Comparison of ENCODE assay signal across 11 mouse cellular contexts in the genomic region with DNA sequence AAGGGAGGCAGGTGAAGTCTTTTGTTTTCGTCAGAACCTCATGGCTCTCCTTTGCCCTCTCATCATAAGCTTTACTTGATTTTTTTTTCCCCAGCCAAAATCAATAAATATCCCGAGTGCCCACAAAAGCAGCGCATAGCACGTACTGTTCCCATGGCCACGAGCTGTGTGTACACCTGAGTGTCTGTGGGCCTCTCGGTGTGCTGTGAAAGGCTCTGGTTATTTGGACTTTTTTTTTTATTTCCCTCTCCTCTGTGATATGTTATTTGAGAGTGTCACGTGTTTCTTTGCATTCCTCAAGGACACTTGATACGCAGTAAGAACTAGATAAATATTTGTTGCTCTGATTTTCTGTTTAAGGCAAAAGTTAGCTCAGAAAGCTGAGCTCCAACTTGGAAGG. TPM values are rescaled to one million over a fixed set of nuclear protein-coding genes. Genes with fewer than 3 reads are reported as not detected.
DNase-seq lines count a peak whose midpoint lies in the region; ATAC-seq and TF ChIP-seq lines count a peak whose summit lies in the region.
"Had no signal": no experiment of that assay in that cellular context is flagged by ENCODE, and none has a peak within 500 bp of the region (broad histone marks: within the 10 kb centered on the region; RNA-seq: fewer than 3 reads in every experiment).

No protein-coding gene starts in this region.

- H3K4me3 ChIP-seq in kidney, adult 2 months (ENCODE audit: insufficient read depth, low read depth, low read length): no peak overlapping the region
- H3K4me3 ChIP-seq in embryonic facial prominence, embryonic 12.5 days: no peak overlapping the region
- H3K4me3 ChIP-seq in intestine, embryonic 16.5 days (ENCODE audit: low read length): no peak overlapping the region
- no peak overlapping the region for H3K4me3 ChIP-seq in midbrain, embryonic 15.5 days
- H3K4me3 ChIP-seq: heart, adult 2 months; megakaryocyte, embryonic 14.5 days had no signal

- 45% methylated on average over 8 of the region's 8 CpGs for WGBS in kidney, adult 2 months
- WGBS in embryonic facial prominence, embryonic 12.5 days: 45% methylated on average over 8 of the region's 8 CpGs
- WGBS in intestine, embryonic 16.5 days: 60% methylated on average over 8 of the region's 8 CpGs
- 71% methylated on average over 8 of the region's 8 CpGs for WGBS in midbrain, embryonic 15.5 days

- H3K4me1 ChIP-seq in kidney, adult 2 months (ENCODE audit: control insufficient read depth, insufficient read depth, low read length): peaks cover 26% of the 10 kb centered on the region
- H3K4me1 ChIP-seq in embryonic facial prominence, embryonic 12.5 days: peaks cover 31% of the 10 kb centered on the region
- H3K4me1 ChIP-seq in intestine, embryonic 16.5 days (ENCODE audit: control insufficient read depth, insufficient read depth, low read length): peaks cover 17% of the 10 kb centered on the region
- H3K4me1 ChIP-seq in midbrain, embryonic 15.5 days: no peaks in the 10 kb centered on the region; the same call in 1 of the 2 replicates

- no peak for DNase-seq in kidney, adult 2 months
- no peak for DNase-seq in kidney, postnatal 36 days
- DNase-seq in lung, postnatal 10 days: peak; percentile 44
- no peak for DNase-seq in left cerebral cortex, postnatal 25 days (ENCODE audit: low spot score in 2 of 2)
- no peak for DNase-seq in thymus, postnatal 14 days
- DNase-seq: adrenal gland, postnatal 36 days; heart, adult 2 months had no signal

- H3K27me3 ChIP-seq in kidney, adult 2 months (replicated peaks; ENCODE audit: control insufficient read depth, insufficient read depth, low read length): no peaks in the 10 kb centered on the region
- H3K27me3 ChIP-seq in embryonic facial prominence, embryonic 12.5 days: no peaks in the 10 kb centered on the region
- H3K27me3 ChIP-seq in intestine, embryonic 16.5 days (replicated peaks; ENCODE audit: control insufficient read depth, insufficient read depth, low read length): no peaks in the 10 kb centered on the region
- no peaks in the 10 kb centered on the region for H3K27me3 ChIP-seq in midbrain, embryonic 15.5 days (replicated peaks)
- H3K27me3 ChIP-seq: megakaryocyte, embryonic 14.5 days had no signal

- no peak for TF ChIP-seq POLR2A in kidney, adult 2 months (IDR thresholded peaks at IDR 0.05; ENCODE audit: low read depth, low read length)

- peak overlapping the region; percentile 87 for H3K27ac ChIP-seq in kidney, adult 2 months (ENCODE audit: insufficient read depth, low read depth, low read length)
- 0 out of 2 replicates have a peak overlapping the region, but pooled peaks have one; percentile 1 for H3K27ac ChIP-seq in embryonic facial prominence, embryonic 12.5 days
- no peak overlapping the region for H3K27ac ChIP-seq in intestine, embryonic 16.5 days (ENCODE audit: low read length)
- H3K27ac ChIP-seq in midbrain, embryonic 15.5 days: no peak overlapping the region
- H3K27ac ChIP-seq: heart, adult 2 months had no signal

- H3K9me3 ChIP-seq in embryonic facial prominence, embryonic 12.5 days: no peaks in the 10 kb centered on the region
- H3K9me3 ChIP-seq in intestine, embryonic 16.5 days (ENCODE audit: control insufficient read depth, low read length): no peaks in the 10 kb centered on the region
- no peaks in the 10 kb centered on the region for H3K9me3 ChIP-seq in midbrain, embryonic 15.5 days
- H3K9me3 ChIP-seq: megakaryocyte, embryonic 14.5 days had no signal

- intact Hi-C loops in left cerebral cortex, postnatal 25 days (cut with DNase I): no loop called here

- H3K36me3 ChIP-seq in kidney, adult 2 months (ENCODE audit: control insufficient read depth, insufficient read depth, low read length): no peaks in the 10 kb centered on the region
- no peaks in the 10 kb centered on the region for H3K36me3 ChIP-seq in embryonic facial prominence, embryonic 12.5 days
- H3K36me3 ChIP-seq in intestine, embryonic 16.5 days (ENCODE audit: control insufficient read depth, insufficient read depth, low read length): no peaks in the 10 kb centered on the region
- no peaks in the 10 kb centered on the region for H3K36me3 ChIP-seq in midbrain, embryonic 15.5 days (replicated peaks)

- H3K9ac ChIP-seq in embryonic facial prominence, embryonic 12.5 days: 0 out of 2 replicates have a peak overlapping the region, but pooled peaks have one; percentile 19
- no peak overlapping the region for H3K9ac ChIP-seq in intestine, embryonic 16.5 days (ENCODE audit: low read depth, low read length)
- no peak overlapping the region for H3K9ac ChIP-seq in midbrain, embryonic 15.5 days

- TF ChIP-seq CTCF in kidney, adult 2 months (conservative IDR thresholded peaks at IDR 0.05; ENCODE audit: insufficient read depth, insufficient read length, low read depth, low read length): no peak

- no peak for ATAC-seq in embryonic facial prominence, embryonic 12.5 days (ENCODE audit: insufficient number of reproducible peaks, insufficient read depth, low FRiP score, low TSS enrichment)
- ATAC-seq in intestine, embryonic 16.5 days: peak; percentile 75
- ATAC-seq in midbrain, embryonic 15.5 days (replicated peaks): no peak

- H3K4me2 ChIP-seq in embryonic facial prominence, embryonic 12.5 days (replicated peaks): no peak overlapping the region
- H3K4me2 ChIP-seq in intestine, embryonic 16.5 days (ENCODE audit: low read depth, low read length): no peak overlapping the region
- H3K4me2 ChIP-seq in midbrain, embryonic 15.5 days: no peak overlapping the region

RNA-seq across cellular contexts. Expression of gene Irf2, which starts 11.0 kb away (rescaled TPM):
- polyA plus RNA-seq in kidney, adult 2 months (2012; rRNA removed): 9.2 and 12.6 TPM in 2 replicates
- polyA plus RNA-seq in embryonic facial prominence, embryonic 12.5 days (2016; fragmentation: Nextera tagmentation; extraction: Ambion mirVana): 14.7 and 18.4 TPM in 2 replicates
- 23.4 and 29.0 TPM in 2 replicates for polyA plus RNA-seq in intestine, embryonic 16.5 days (2015; fragmentation: Nextera tagmentation; extraction: Ambion mirVana)
- total RNA-seq in left cerebral cortex, postnatal 25 days (2021): 10 to 100 TPM; 52.0 to 58.4 TPM
- 9.1 and 9.6 TPM in 2 replicates for polyA plus RNA-seq in midbrain, embryonic 15.5 days (2015; fragmentation: Nextera tagmentation; extraction: Ambion mirVana)

Comparison
In these comparisons a context has a peak if more than half of its experiments do, and no peak if none do; other contexts are left out.
1. H3K27ac ChIP-seq: peak in kidney, adult 2 months (single experiment) and embryonic facial prominence, embryonic 12.5 days (single experiment); none in intestine, embryonic 16.5 days (single experiment) and midbrain, embryonic 15.5 days (single experiment).